In genomic region chr8:91966891-91967370, GRCm38 (mm10) we compare ENCODE assay signal across 8 mouse cellular contexts.
A peak's percentile ranks its signal among the peaks of the same experiment; 100 is the strongest.
DNase-seq lines count a peak whose midpoint lies in the region; ATAC-seq and TF ChIP-seq lines count a peak whose summit lies in the region.
"Had no signal": no experiment of that assay in that cellular context is flagged by ENCODE, and none has a peak within 500 bp of the region (broad histone marks: within the 10 kb centered on the region; RNA-seq: fewer than 3 reads in every experiment).

No protein-coding gene starts in this region.

- H3K36me3 ChIP-seq in ES-E14 (ENCODE audit: control insufficient read depth, insufficient read depth, low read length, poor library complexity, severe bottlenecking): no peaks in the 10 kb centered on the region
- no peaks in the 10 kb centered on the region for H3K36me3 ChIP-seq in heart, embryonic 12.5 days
- H3K36me3 ChIP-seq: liver, embryonic 15.5 days had no signal

- H3K4me2 ChIP-seq in heart, embryonic 12.5 days: peak overlapping the region; percentile 66
- H3K4me2 ChIP-seq: liver, embryonic 15.5 days had no signal

- no peak overlapping the region for H3K9ac ChIP-seq in ES-E14 (ENCODE audit: insufficient read depth, low read depth, low read length, poor library complexity, severe bottlenecking)
- H3K9ac ChIP-seq in heart, embryonic 12.5 days: peak overlapping the region; percentile 43
- H3K9ac ChIP-seq: liver, embryonic 15.5 days had no signal

- H3K9me3 ChIP-seq in ES-E14 (ENCODE audit: control insufficient read depth, insufficient read depth, low read depth, low read length): no peaks in the 10 kb centered on the region
- H3K9me3 ChIP-seq in heart, embryonic 12.5 days (replicated peaks): no peaks in the 10 kb centered on the region
- H3K9me3 ChIP-seq: liver, embryonic 15.5 days had no signal

- no peak overlapping the region for H3K4me3 ChIP-seq in ES-E14 (ENCODE audit: insufficient read depth in 1 of 2, low read depth in 1 of 2, low read length in 2 of 2, poor library complexity in 1 of 2, severe bottlenecking in 1 of 2)
- H3K4me3 ChIP-seq in heart, embryonic 12.5 days: peak overlapping the region; percentile 31
- H3K4me3 ChIP-seq: liver, embryonic 15.5 days had no signal

- DNase-seq in ES-E14 (ENCODE audit: low read depth, low spot score): peak; percentile 47
- DNase-seq in adrenal gland, adult 8-10 months: peak; percentile 61
- peak; percentile 53 to 79 for DNase-seq in kidney, adult 8-10 months
- peak; percentile 67 for DNase-seq in lung, postnatal 10 days
- peak; percentile 17 for DNase-seq in thymus, postnatal 14 days
- DNase-seq in B cell, adult 2 months: no peak

- H3K27ac ChIP-seq in ES-E14 (ENCODE audit: insufficient read depth, low read depth, low read length, poor library complexity, severe bottlenecking): no peak overlapping the region
- peak overlapping the region; percentile 89 for H3K27ac ChIP-seq in heart, embryonic 12.5 days (ENCODE audit: poor library complexity, severe bottlenecking)
- H3K27ac ChIP-seq: liver, embryonic 15.5 days had no signal

- ATAC-seq in heart, embryonic 12.5 days (ENCODE audit: insufficient number of reproducible peaks, low FRiP score): no peak

- no peaks in the 10 kb centered on the region for H3K4me1 ChIP-seq in ES-E14 (ENCODE audit: control insufficient read depth in 2 of 2, insufficient read depth in 2 of 2, low read length in 2 of 2, poor library complexity in 1 of 2)
- peaks cover 33% of the 10 kb centered on the region for H3K4me1 ChIP-seq in heart, embryonic 12.5 days (replicated peaks)
- H3K4me1 ChIP-seq: liver, embryonic 15.5 days had no signal

- in situ Hi-C loops in ES-E14 (cut with MboI; ENCODE audit: low sequenced_read_pairs in 2 of 2, unreplicated experiment in 2 of 2): no loop called here

- 11% methylated on average over 19 of the region's 19 CpGs for WGBS in heart, embryonic 12.5 days

- H3K27me3 ChIP-seq in heart, embryonic 12.5 days (replicated peaks): peaks cover 54% of the 10 kb centered on the region

TF ChIP-seq in ES-E14, 5 proteins besides CTCF, POLR2A, EP300 and RAD21:
- TF ChIP-seq CHD2 (IDR thresholded peaks at IDR 0.05; ENCODE audit: low read depth, low read length): no peak
- TF ChIP-seq ZNF384 (IDR thresholded peaks at IDR 0.05; ENCODE audit: low read depth, low read length): no peak
- no peak for TF ChIP-seq HCFC1 (IDR thresholded peaks at IDR 0.05; ENCODE audit: borderline replicate concordance, insufficient read depth, low read length)
- no peak for TF ChIP-seq MAFK (IDR thresholded peaks at IDR 0.05; ENCODE audit: insufficient read depth, low read depth, low read length)
- TF ChIP-seq ZC3H11A (IDR thresholded peaks at IDR 0.05; ENCODE audit: borderline replicate concordance, low read depth, low read length): no peak

Comparison
In these comparisons a context has a peak if more than half of its experiments do, and no peak if none do; other contexts are left out.
1. DNase-seq: peak in ES-E14 (single experiment), adrenal gland, adult 8-10 months (single experiment), kidney, adult 8-10 months (2 of 2), lung, postnatal 10 days (single experiment) and thymus, postnatal 14 days (single experiment); none in B cell, adult 2 months (0 of 2).